Mouse (Mus musculus) kidney, embryonic 15.5 days (tissue): ENCODE data around the gene Pbx4. TPM values are rescaled to one million over a fixed set of nuclear protein-coding genes. Genes with fewer than 3 reads are reported as not detected.

Source experiments
- ATAC-seq: fragments of 200-750 bp; cut with Nextera tagmentation; replicated peaks from 2 replicates; pipeline ENCODE4 v1.8.0; 2017; ENCODE audit warnings: moderate TSS enrichment; ENCODE audit not compliant: low FRiP score
- H3K27ac ChIP-seq: fragments of 300-500 bp; sonication (generic); 2 replicates; pipeline ENCODE4 v1.5.1; 2015; ENCODE audit warnings: mild to moderate bottlenecking, inconsistent platforms
- H3K27me3 ChIP-seq: fragments of 300-500 bp; sonication (generic); 2 replicates; pipeline ENCODE4 v1.6.1; 2015; ENCODE audit warnings: inconsistent platforms
- H3K36me3 ChIP-seq: fragments of 300-500 bp; sonication (generic); 2 replicates; pipeline ENCODE4 v1.6.1; 2015; ENCODE audit warnings: inconsistent platforms
- H3K4me1 ChIP-seq: fragments of 300-500 bp; sonication (generic); 2 replicates; pipeline ENCODE4 v1.6.1; 2015; ENCODE audit warnings: inconsistent platforms
- H3K4me2 ChIP-seq: fragments of 300-500 bp; sonication (generic); 2 replicates; pipeline ENCODE4 v1.6.1; 2015; ENCODE audit warnings: moderate library complexity, mild to moderate bottlenecking, inconsistent platforms
- H3K4me3 ChIP-seq: fragments of 300-500 bp; sonication (generic); replicated peaks from 2 replicates; pipeline ENCODE4 v1.5.1; 2015; ENCODE audit warnings: mild to moderate bottlenecking, inconsistent platforms
- H3K9ac ChIP-seq: fragments of 300-500 bp; sonication (generic); 2 replicates; pipeline ENCODE4 v1.6.1; 2015; ENCODE audit warnings: mild to moderate bottlenecking, inconsistent platforms
- H3K9me3 ChIP-seq: fragments of 300-500 bp; sonication (generic); replicated peaks from 2 replicates; pipeline ENCODE4 v1.6.1; 2016; ENCODE audit warnings: inconsistent platforms
- WGBS: fragments of 180-500 bp; shearing (Covaris S2); methylation state at CpG from one replicate; pipeline ENCODE4 v1.1.7; 2015; ENCODE audit warnings: mixed read lengths; 5-methylcytosine and 5-hydroxymethylcytosine counted together
- polyA plus RNA-seq: library from polyadenylated mRNA; unstranded; fragments of >200 nt; fragmentation: Nextera tagmentation; extraction: Ambion mirVana; gene quantifications from 2 replicates; pipeline ENCODE4 v1.2.1, GENCODE M21; 2015

The Pbx4 gene
- polyA plus RNA-seq, 1 experiment from 2014 or later, result 8.3 TPM

GRCm38 (mm10) chr8:69799946-69800345, 32.3 kb upstream of the Pbx4 start:
- no peak overlapping the region for H3K9ac ChIP-seq
- peaks cover 99% of the 10 kb centered on the region for H3K36me3 ChIP-seq
- H3K9me3 ChIP-seq, result no peaks in the 10 kb centered on the region
- H3K27me3 ChIP-seq, result no peaks in the 10 kb centered on the region
- H3K27ac ChIP-seq, result no peak overlapping the region
- no peaks in the 10 kb centered on the region for H3K4me1 ChIP-seq
- no peak overlapping the region for H3K4me2 ChIP-seq
- no peak overlapping the region for H3K4me3 ChIP-seq
- 92% methylated on average over 5 of the region's 5 CpGs for WGBS
- ATAC-seq, result no peak

DNA sequence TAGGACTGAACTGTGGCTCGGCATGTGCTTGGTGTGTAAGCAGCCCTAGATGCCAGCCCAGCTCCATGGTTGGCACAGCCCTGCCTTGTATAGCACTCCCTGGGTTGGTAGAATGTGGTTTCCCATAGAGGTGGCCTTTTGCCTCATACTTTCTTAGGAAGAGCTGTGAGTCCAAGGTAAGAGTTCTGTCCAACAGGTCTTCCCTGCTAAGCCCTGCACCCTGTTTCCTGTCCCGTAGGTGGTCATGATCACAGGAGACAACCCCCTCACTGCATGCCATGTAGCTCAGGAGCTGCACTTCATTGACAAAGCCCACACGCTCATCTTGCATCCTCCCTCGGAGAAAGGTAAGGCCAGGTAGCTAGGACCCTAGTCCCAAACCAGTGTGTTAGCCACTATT, 30.5 kb upstream of the Pbx4 start:
- Histone ChIP-seq H3K4me3 (no peak overlapping the region), H3K9ac (no peak overlapping the region), H3K9me3 (no peaks in the 10 kb centered on the region), H3K4me2 (no peak overlapping the region), H3K27me3 (no peaks in the 10 kb centered on the region), H3K4me1 (no peaks in the 10 kb centered on the region), H3K27ac (no peak overlapping the region), H3K36me3 (peaks cover 99% of the 10 kb centered on the region)
- whole genome bisulfite sequencing, result 94% methylated on average over 4 of the region's 4 CpGs
- ATAC-seq, result no peak

GRCm38 (mm10) chr8:69802216-69802615, 30.1 kb upstream of the Pbx4 start:
- Histone ChIP-seq H3K4me1 (no peaks in the 10 kb centered on the region), H3K36me3 (peaks cover 99% of the 10 kb centered on the region), H3K27me3 (no peaks in the 10 kb centered on the region), H3K9ac (no peak overlapping the region), H3K4me2 (no peak overlapping the region), H3K9me3 (no peaks in the 10 kb centered on the region), H3K27ac (no peak overlapping the region), H3K4me3 (no peak overlapping the region)
- no peak for ATAC-seq

GRCm38 (mm10) chr8:69803366-69803765, 28.9 kb upstream of the Pbx4 start:
- WGBS, result 93% methylated on average over 7 of the region's 7 CpGs

DNA sequence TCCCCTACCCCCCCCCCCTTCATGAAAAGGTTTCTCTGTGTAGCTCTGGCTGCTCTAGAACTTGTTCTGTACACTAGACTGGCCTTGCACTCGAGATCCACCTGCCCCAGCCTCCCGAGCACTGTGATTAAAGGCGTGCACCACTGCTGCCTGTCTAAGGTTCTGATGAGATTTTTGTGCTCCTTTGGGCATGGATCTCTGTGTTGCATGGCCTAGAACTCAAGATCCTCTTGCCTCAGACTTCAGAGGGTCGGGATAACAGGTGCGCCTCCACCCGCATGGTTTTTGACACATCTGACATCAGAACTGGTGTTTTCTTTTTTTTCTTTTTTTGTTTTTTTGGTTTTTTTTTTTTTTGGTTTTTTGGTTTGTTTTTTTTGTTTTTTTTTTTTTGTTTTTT, 27.8 kb upstream of the Pbx4 start:
- peaks cover 87% of the 10 kb centered on the region for H3K36me3 ChIP-seq
- H3K4me1 ChIP-seq, result peaks cover 13% of the 10 kb centered on the region
- H3K4me3 ChIP-seq, result no peak overlapping the region
- no peaks in the 10 kb centered on the region for H3K27me3 ChIP-seq
- WGBS, result 88% methylated on average over 6 of the region's 6 CpGs
- H3K9ac ChIP-seq, result no peak overlapping the region
- H3K9me3 ChIP-seq, result no peaks in the 10 kb centered on the region
- no peak overlapping the region for H3K4me2 ChIP-seq
- ATAC-seq, result no peak
- no peak overlapping the region for H3K27ac ChIP-seq

More at GRCm38 (mm10) chr8:69803366-69803765, 28.9 kb upstream of the Pbx4 start:
- no peak for ATAC-seq
- Histone ChIP-seq H3K4me1 (peaks cover 3% of the 10 kb centered on the region; the same call in 1 of the 2 replicates), H3K9me3 (no peaks in the 10 kb centered on the region), H3K9ac (no peak overlapping the region), H3K36me3 (peaks cover 99% of the 10 kb centered on the region), H3K27ac (no peak overlapping the region), H3K4me2 (no peak overlapping the region), H3K27me3 (no peaks in the 10 kb centered on the region), H3K4me3 (no peak overlapping the region)

GRCm38 (mm10) chr8:69805086-69805485, 27.2 kb upstream of the Pbx4 start:
- WGBS, result 96% methylated on average over 10 of the region's 10 CpGs
- Histone ChIP-seq H3K4me3 (no peak overlapping the region), H3K9ac (no peak overlapping the region), H3K4me2 (no peak overlapping the region), H3K27me3 (no peaks in the 10 kb centered on the region), H3K4me1 (peaks cover 13% of the 10 kb centered on the region), H3K36me3 (peaks cover 85% of the 10 kb centered on the region), H3K27ac (no peak overlapping the region), H3K9me3 (no peaks in the 10 kb centered on the region)
- ATAC-seq, result no peak

- Histone ChIP-seq H3K27ac (no peak overlapping the region), H3K36me3 (peaks cover 85% of the 10 kb centered on the region), H3K27me3 (no peaks in the 10 kb centered on the region), H3K4me3 (no peak overlapping the region), H3K4me1 (peaks cover 13% of the 10 kb centered on the region), H3K9me3 (no peaks in the 10 kb centered on the region), H3K9ac (no peak overlapping the region), H3K4me2 (no peak overlapping the region)
- ATAC-seq, result no peak
- WGBS, result 90% methylated on average over 9 of the region's 9 CpGs
These were observed 26.8 kb upstream of the Pbx4 start for GRCm38 (mm10) chr8:69805491-69805890.

GRCm38 (mm10) chr8:69807236-69807635, 25.1 kb upstream of the Pbx4 start:
- H3K36me3 ChIP-seq, result peaks cover 73% of the 10 kb centered on the region
- H3K27ac ChIP-seq, result no peak overlapping the region
- H3K4me3 ChIP-seq, result no peak overlapping the region
- no peak overlapping the region for H3K9ac ChIP-seq
- ATAC-seq, result no peak
- no peak overlapping the region for H3K4me2 ChIP-seq
- no peaks in the 10 kb centered on the region for H3K27me3 ChIP-seq
- WGBS, result 94% methylated on average over 5 of the region's 5 CpGs
- peaks cover 13% of the 10 kb centered on the region for H3K4me1 ChIP-seq
- H3K9me3 ChIP-seq, result no peaks in the 10 kb centered on the region

DNA sequence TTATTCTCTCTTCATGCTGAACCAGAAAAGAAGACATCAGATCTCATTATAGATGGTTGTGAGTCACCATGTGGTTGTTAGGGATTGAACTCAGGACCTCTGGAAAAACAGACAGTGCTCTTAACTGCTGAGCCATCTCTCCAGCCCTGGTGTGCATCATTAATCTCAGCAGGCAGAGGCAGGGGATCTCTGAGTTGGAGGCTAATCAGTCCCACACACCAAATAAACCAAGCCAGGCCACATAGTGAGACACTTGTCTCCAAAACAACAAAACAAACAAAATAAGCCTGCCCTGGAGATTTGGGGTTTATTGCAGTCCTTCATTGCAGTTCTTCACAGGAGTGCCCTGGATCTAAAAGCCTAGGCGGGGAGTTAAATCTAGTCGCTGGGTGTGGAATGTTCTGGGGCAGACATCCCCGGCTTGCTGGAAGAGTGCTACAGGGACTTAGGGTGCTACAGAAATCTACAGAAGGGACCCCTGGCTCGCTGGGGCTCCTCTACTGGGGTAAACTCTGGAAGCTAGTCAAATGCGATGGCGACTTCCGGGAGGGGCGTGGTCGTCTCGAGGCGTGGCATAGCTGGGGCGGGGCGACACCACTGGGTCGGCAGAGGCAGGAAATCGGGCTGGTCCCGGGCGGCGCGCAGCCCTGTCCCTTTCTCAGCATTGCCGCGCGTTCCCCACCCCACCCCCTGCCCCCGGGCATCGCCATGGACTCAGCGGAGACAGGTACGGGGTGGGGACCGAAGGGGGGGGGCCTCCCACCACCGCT, 24.0 kb upstream of the Pbx4 start, which contains the start of gene Gmip:
Gene Gmip (plus strand): TSS at position 586 of the 770 bp plus-strand sequence.
- H3K36me3 ChIP-seq, result peaks cover 65% of the 10 kb centered on the region

GRCm38 (mm10) chr8:69808864-69809403, 23.4 kb upstream of the Pbx4 start:
- Histone ChIP-seq H3K36me3 (peaks cover 65% of the 10 kb centered on the region), H3K9ac (peak overlapping the region; percentile 58), H3K4me2 (peak overlapping the region; percentile 96), H3K4me1 (peaks cover 13% of the 10 kb centered on the region), H3K9me3 (no peaks in the 10 kb centered on the region), H3K27ac (0 out of 2 replicates have a peak overlapping the region, but pooled peaks have one; percentile 64), H3K27me3 (no peaks in the 10 kb centered on the region), H3K4me3 (peak overlapping the region; percentile 56)
- peak; percentile 59 for ATAC-seq
- under 1% methylated on average over 23 of the region's 23 CpGs for WGBS

More for the DNA sequence above, 24.0 kb upstream of the Pbx4 start, which contains the start of gene Gmip:
- ATAC-seq, result peak; percentile 86
- 6% methylated on average over 27 of the region's 28 CpGs for WGBS
- Histone ChIP-seq H3K27me3 (no peaks in the 10 kb centered on the region), H3K27ac (peak within 1 kb of the TSS; percentile 64), H3K4me1 (peaks cover 13% of the 10 kb centered on the region), H3K9ac (peak within 1 kb of the TSS; percentile 58), H3K4me3 (peak within 1 kb of the TSS; percentile 56), H3K4me2 (peak within 1 kb of the TSS; percentile 96), H3K9me3 (no peaks in the 10 kb centered on the region)

DNA sequence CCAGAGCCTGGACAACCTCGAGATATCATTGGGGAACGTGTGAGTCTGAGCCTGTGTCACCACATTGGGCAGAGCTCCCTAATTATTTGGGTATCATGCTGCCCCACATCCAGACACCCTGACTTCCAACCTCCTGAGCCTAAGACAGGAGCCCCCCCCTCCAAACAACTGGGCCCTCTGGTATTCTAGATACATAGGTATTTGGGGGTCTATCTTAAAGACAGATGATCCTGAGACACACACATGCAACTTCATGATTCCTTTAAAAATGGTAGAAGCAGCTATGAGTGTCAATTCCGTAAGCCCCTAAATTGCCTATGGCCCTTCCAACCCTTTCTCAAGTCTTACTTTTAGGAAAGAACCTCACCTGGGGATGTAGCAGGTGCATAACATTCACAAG, 22.5 kb upstream of the Pbx4 start:
- Histone ChIP-seq H3K27ac (no peak overlapping the region), H3K4me3 (no peak overlapping the region), H3K36me3 (peaks cover 65% of the 10 kb centered on the region), H3K4me1 (peaks cover 13% of the 10 kb centered on the region), H3K9me3 (no peaks in the 10 kb centered on the region), H3K9ac (no peak overlapping the region), H3K4me2 (no peak overlapping the region), H3K27me3 (no peaks in the 10 kb centered on the region)
- ATAC-seq, result no peak
- 61% methylated on average over 3 of the region's 3 CpGs for WGBS

- no peaks in the 10 kb centered on the region for H3K9me3 ChIP-seq
- H3K4me2 ChIP-seq, result no peak overlapping the region
- H3K9ac ChIP-seq, result no peak overlapping the region
- no peaks in the 10 kb centered on the region for H3K4me1 ChIP-seq
- no peak overlapping the region for H3K27ac ChIP-seq
- WGBS, result 100% methylated on average over 2 of the region's 2 CpGs
- ATAC-seq, result no peak
- H3K27me3 ChIP-seq, result no peaks in the 10 kb centered on the region
- H3K4me3 ChIP-seq, result no peak overlapping the region
- peaks cover 60% of the 10 kb centered on the region for H3K36me3 ChIP-seq
These were observed 17.4 kb upstream of the Pbx4 start for GRCm38 (mm10) chr8:69814881-69815280.
